Mouse (Mus musculus): Measurements from ENCODE around the gene Syngap1.

- no peak for TF ChIP-seq CTCF (IDR thresholded peaks at IDR 0.05; ENCODE audit: extremely low read depth, insufficient read depth, insufficient read length, insufficient replicate concordance)
- TF ChIP-seq POLR2A (IDR thresholded peaks at IDR 0.05; ENCODE audit: low read depth, low read length), result no peak
Measured at GRCm38 (mm10) chr17:26975415-26975814, 34.4 kb downstream of the Syngap1 start.
